Mouse (Mus musculus): ENCODE measurements around the gene Ly6g5b. TPM values are rescaled to one million over a fixed set of nuclear protein-coding genes. Genes with fewer than 3 reads are reported as not detected.
"Not testable (repeated sequence)": the region's sequence is repeated elsewhere in the genome, so short reads cannot be mapped to it uniquely, and the experiment has no call there.

Ly6g5b gene
- polyA plus RNA-seq, 1 experiment from 2014 or later: 0.49 TPM

GRCm38 (mm10) chr17:35125081-35125480 is 9.9 kb upstream of the Ly6g5b start:
- H3K9me3 ChIP-seq (ENCODE audit: control insufficient read depth, low read depth, low read length): no peaks in the 10 kb centered on the region
- no peak for ATAC-seq (ENCODE audit: insufficient number of reproducible peaks, insufficient read depth, low FRiP score, low read depth)
- WGBS: 92% methylated on average over 1 of the region's 1 CpGs
- peaks cover 19% of the 10 kb centered on the region for H3K4me1 ChIP-seq (ENCODE audit: control insufficient read depth, insufficient read depth, low read length)
- no peak overlapping the region for H3K4me3 ChIP-seq (ENCODE audit: low read depth, low read length)
- H3K27ac ChIP-seq (ENCODE audit: low read length): no peak overlapping the region; the same call in 1 of the 2 replicates
- peak overlapping the region; percentile 60; the same call in 1 of the 2 replicates for H3K4me2 ChIP-seq (replicated peaks; ENCODE audit: low read depth, low read length)
- H3K36me3 ChIP-seq (ENCODE audit: control insufficient read depth, insufficient read depth, low read length): peaks cover 10% of the 10 kb centered on the region
- H3K27me3 ChIP-seq (ENCODE audit: control insufficient read depth, insufficient read depth, low read length): no peaks in the 10 kb centered on the region
- no peak overlapping the region for H3K9ac ChIP-seq (replicated peaks; ENCODE audit: low read depth, low read length)

- not testable (repeated sequence) for H3K27ac ChIP-seq (ENCODE audit: low read length); H3K4me3 ChIP-seq (ENCODE audit: low read depth, low read length); H3K9ac ChIP-seq (replicated peaks; ENCODE audit: low read depth, low read length); H3K27me3 ChIP-seq (ENCODE audit: control insufficient read depth, insufficient read depth, low read length); H3K9me3 ChIP-seq (ENCODE audit: control insufficient read depth, low read depth, low read length); ATAC-seq (ENCODE audit: insufficient number of reproducible peaks, insufficient read depth, low FRiP score, low read depth); H3K4me2 ChIP-seq (replicated peaks; ENCODE audit: low read depth, low read length)
- peaks cover 15% of the 10 kb centered on the region for H3K36me3 ChIP-seq (ENCODE audit: control insufficient read depth, insufficient read depth, low read length)
- peaks cover 23% of the 10 kb centered on the region for H3K4me1 ChIP-seq (ENCODE audit: control insufficient read depth, insufficient read depth, low read length)
- WGBS: 89% methylated on average over 12 of the region's 12 CpGs
Observed at GRCm38 (mm10) chr17:35124261-35124896, 9.2 kb upstream of the Ly6g5b start.

GRCm38 (mm10) chr17:35123287-35123686 is 8.1 kb upstream of the Ly6g5b start:
- H3K9ac ChIP-seq (replicated peaks; ENCODE audit: low read depth, low read length); H3K9me3 ChIP-seq (ENCODE audit: control insufficient read depth, low read depth, low read length); H3K4me3 ChIP-seq (ENCODE audit: low read depth, low read length); ATAC-seq (ENCODE audit: insufficient number of reproducible peaks, insufficient read depth, low FRiP score, low read depth); H3K27ac ChIP-seq (ENCODE audit: low read length); H3K4me2 ChIP-seq (replicated peaks; ENCODE audit: low read depth, low read length); H3K27me3 ChIP-seq (ENCODE audit: control insufficient read depth, insufficient read depth, low read length): not testable (repeated sequence)
- peaks cover 23% of the 10 kb centered on the region for H3K4me1 ChIP-seq (ENCODE audit: control insufficient read depth, insufficient read depth, low read length)
- H3K36me3 ChIP-seq (ENCODE audit: control insufficient read depth, insufficient read depth, low read length): peaks cover 24% of the 10 kb centered on the region
- WGBS: 90% methylated on average over 9 of the region's 9 CpGs

- under 1% methylated on average over 19 of the region's 19 CpGs for WGBS
- Histone ChIP-seq H3K9me3 (ENCODE audit: control insufficient read depth, low read depth, low read length) (no peaks in the 10 kb centered on the region), H3K9ac (replicated peaks; ENCODE audit: low read depth, low read length) (peak within 1 kb of the TSS; percentile 71), H3K4me1 (ENCODE audit: control insufficient read depth, insufficient read depth, low read length) (peaks cover 13% of the 10 kb centered on the region), H3K4me2 (replicated peaks; ENCODE audit: low read depth, low read length) (peak within 1 kb of the TSS; percentile 84), H3K27me3 (ENCODE audit: control insufficient read depth, insufficient read depth, low read length) (no peaks in the 10 kb centered on the region), H3K36me3 (ENCODE audit: control insufficient read depth, insufficient read depth, low read length) (peaks cover 30% of the 10 kb centered on the region), H3K4me3 (ENCODE audit: low read depth, low read length) (peak within 1 kb of the TSS; percentile 69), H3K27ac (ENCODE audit: low read length) (peak within 1 kb of the TSS; percentile 83)
- no peak for ATAC-seq (ENCODE audit: insufficient number of reproducible peaks, insufficient read depth, low FRiP score, low read depth)
Observed at GRCm38 (mm10) chr17:35121871-35122303, 6.7 kb upstream of the Ly6g5b start, which contains the start of gene Csnk2b. TSS of gene Csnk2b (minus strand) at chr17:35122053.

GRCm38 (mm10) chr17:35121143-35121799 is 6.0 kb upstream of the Ly6g5b start, which contains the start of gene Gpank1:
TSS of gene Gpank1 (plus strand) at chr17:35121455.
- Histone ChIP-seq H3K4me1 (ENCODE audit: control insufficient read depth, insufficient read depth, low read length) (peaks cover 13% of the 10 kb centered on the region), H3K36me3 (ENCODE audit: control insufficient read depth, insufficient read depth, low read length) (peaks cover 34% of the 10 kb centered on the region), H3K27me3 (ENCODE audit: control insufficient read depth, insufficient read depth, low read length) (no peaks in the 10 kb centered on the region), H3K27ac (ENCODE audit: low read length) (peak within 1 kb of the TSS; percentile 83), H3K4me2 (replicated peaks; ENCODE audit: low read depth, low read length) (peak within 1 kb of the TSS; percentile 84), H3K9ac (replicated peaks; ENCODE audit: low read depth, low read length) (peak within 1 kb of the TSS; percentile 71), H3K4me3 (ENCODE audit: low read depth, low read length) (peak within 1 kb of the TSS; percentile 69), H3K9me3 (ENCODE audit: control insufficient read depth, low read depth, low read length) (no peaks in the 10 kb centered on the region)
- under 1% methylated on average over 50 of the region's 50 CpGs for WGBS
- ATAC-seq (ENCODE audit: insufficient number of reproducible peaks, insufficient read depth, low FRiP score, low read depth): peak; percentile 98

GRCm38 (mm10) chr17:35120745-35121142 is 5.5 kb upstream of the Ly6g5b start:
- H3K4me3 ChIP-seq (ENCODE audit: low read depth, low read length): peak overlapping the region; percentile 69
- H3K4me2 ChIP-seq (replicated peaks; ENCODE audit: low read depth, low read length): peak overlapping the region; percentile 76
- under 1% methylated on average over 33 of the region's 33 CpGs for WGBS
- ATAC-seq (ENCODE audit: insufficient number of reproducible peaks, insufficient read depth, low FRiP score, low read depth): no peak; the same call in 1 of the 2 replicates
- peak overlapping the region; percentile 71 for H3K9ac ChIP-seq (replicated peaks; ENCODE audit: low read depth, low read length)
- H3K27ac ChIP-seq (ENCODE audit: low read length): no peak overlapping the region
- no peaks in the 10 kb centered on the region for H3K9me3 ChIP-seq (ENCODE audit: control insufficient read depth, low read depth, low read length)
- peaks cover 12% of the 10 kb centered on the region for H3K4me1 ChIP-seq (ENCODE audit: control insufficient read depth, insufficient read depth, low read length)
- peaks cover 39% of the 10 kb centered on the region for H3K36me3 ChIP-seq (ENCODE audit: control insufficient read depth, insufficient read depth, low read length)
- no peaks in the 10 kb centered on the region for H3K27me3 ChIP-seq (ENCODE audit: control insufficient read depth, insufficient read depth, low read length)

GRCm38 (mm10) chr17:35111774-35112173 is 3.5 kb downstream of the Ly6g5b start:
- no peak overlapping the region for H3K4me2 ChIP-seq (replicated peaks; ENCODE audit: low read depth, low read length)
- no peaks in the 10 kb centered on the region for H3K4me1 ChIP-seq (ENCODE audit: control insufficient read depth, insufficient read depth, low read length)
- 73% methylated on average over 9 of the region's 9 CpGs for WGBS
- no peak for ATAC-seq (ENCODE audit: insufficient number of reproducible peaks, insufficient read depth, low FRiP score, low read depth)
- no peak overlapping the region for H3K27ac ChIP-seq (ENCODE audit: low read length)
- peaks cover 19% of the 10 kb centered on the region for H3K36me3 ChIP-seq (ENCODE audit: control insufficient read depth, insufficient read depth, low read length)
- no peaks in the 10 kb centered on the region for H3K9me3 ChIP-seq (ENCODE audit: control insufficient read depth, low read depth, low read length)
- H3K4me3 ChIP-seq (ENCODE audit: low read depth, low read length): no peak overlapping the region
- no peak overlapping the region for H3K9ac ChIP-seq (replicated peaks; ENCODE audit: low read depth, low read length)
- H3K27me3 ChIP-seq (ENCODE audit: control insufficient read depth, insufficient read depth, low read length): no peaks in the 10 kb centered on the region

- H3K4me3 ChIP-seq (ENCODE audit: low read depth, low read length): no peak within 1 kb of the TSS
- no peak within 1 kb of the TSS for H3K9ac ChIP-seq (replicated peaks; ENCODE audit: low read depth, low read length)
- WGBS: 87% methylated on average over 6 of the region's 6 CpGs
- H3K27ac ChIP-seq (ENCODE audit: low read length): no peak within 1 kb of the TSS
- no peaks in the 10 kb centered on the region for H3K27me3 ChIP-seq (ENCODE audit: control insufficient read depth, insufficient read depth, low read length)
- no peaks in the 10 kb centered on the region for H3K9me3 ChIP-seq (ENCODE audit: control insufficient read depth, low read depth, low read length)
- H3K36me3 ChIP-seq (ENCODE audit: control insufficient read depth, insufficient read depth, low read length): peaks cover 1% of the 10 kb centered on the region; the same call in 1 of the 2 replicates
- no peak for ATAC-seq (ENCODE audit: insufficient number of reproducible peaks, insufficient read depth, low FRiP score, low read depth)
- H3K4me2 ChIP-seq (replicated peaks; ENCODE audit: low read depth, low read length): no peak within 1 kb of the TSS
- 0 out of 2 replicates have a peak, but pooled peaks cover 3% of the 10 kb centered on the region for H3K4me1 ChIP-seq (ENCODE audit: control insufficient read depth, insufficient read depth, low read length)
Observed at GRCm38 (mm10) chr17:35108097-35108496, 7.1 kb downstream of the Ly6g5b start, which contains the start of gene Ly6g5c. TSS of gene Ly6g5c (plus strand) at chr17:35108279.

Data from stomach, embryonic 14.5 days (tissue).